Mouse (Mus musculus) kidney, postnatal 36 days (tissue): ENCODE data around the gene Ccdc169.

Source experiments
- DNase-seq, 2 experiments: peaks; one replicate each; pipeline ENCODE4 v3.0.0; 2021 to 2022; ENCODE audit warnings: mixed read lengths in 2 of 2

Gene Ccdc169

GRCm38 (mm10) chr3:55122336-55122870 lies 14.7 kb upstream of the Ccdc169 start:
- DNase-seq, result no peak

- no peak for DNase-seq
Measured at GRCm38 (mm10) chr3:55123064-55123463, 14.1 kb upstream of the Ccdc169 start.

- DNase-seq, result no peak
Measured at GRCm38 (mm10) chr3:55129181-55129692, 7.9 kb upstream of the Ccdc169 start.

- no peak for DNase-seq
Measured at GRCm38 (mm10) chr3:55131576-55132233, 5.4 kb upstream of the Ccdc169 start.

GRCm38 (mm10) chr3:55139837-55140236 lies 2.7 kb downstream of the Ccdc169 start:
- DNase-seq, result no peak

- DNase-seq, result no peak
Measured at GRCm38 (mm10) chr3:55141401-55141800, 4.3 kb downstream of the Ccdc169 start.

GRCm38 (mm10) chr3:55144916-55145315 lies 7.8 kb downstream of the Ccdc169 start:
- DNase-seq, result no peak

- DNase-seq, result no peak
Measured at GRCm38 (mm10) chr3:55146441-55146840, 9.3 kb downstream of the Ccdc169 start.

GRCm38 (mm10) chr3:55147156-55147555 lies 10.0 kb downstream of the Ccdc169 start:
- no peak for DNase-seq

- DNase-seq, result no peak
Measured at GRCm38 (mm10) chr3:55148091-55148490, 11.0 kb downstream of the Ccdc169 start.

GRCm38 (mm10) chr3:55151656-55152433 lies 14.7 kb downstream of the Ccdc169 start:
- DNase-seq, result peak; percentile 45 to 84

GRCm38 (mm10) chr3:55152673-55153334 lies 15.7 kb downstream of the Ccdc169 start:
- peak in 1 of 2 experiments; percentile 31 for DNase-seq

- DNase-seq, result no peak
Measured at GRCm38 (mm10) chr3:55154163-55154562, 17.0 kb downstream of the Ccdc169 start.

- no peak for DNase-seq
Measured at GRCm38 (mm10) chr3:55157413-55157812, 20.3 kb downstream of the Ccdc169 start.

GRCm38 (mm10) chr3:55161144-55161543 lies 24.0 kb downstream of the Ccdc169 start:
- DNase-seq, result no peak

GRCm38 (mm10) chr3:55163510-55163909 lies 26.4 kb downstream of the Ccdc169 start:
- no peak for DNase-seq

GRCm38 (mm10) chr3:55172478-55172877 lies 35.3 kb downstream of the Ccdc169 start:
- DNase-seq, result no peak

- DNase-seq, result no peak
Measured at GRCm38 (mm10) chr3:55177271-55177670, 40.1 kb downstream of the Ccdc169 start.

GRCm38 (mm10) chr3:55181766-55182165 lies 44.6 kb downstream of the Ccdc169 start, which contains the start of gene Sohlh2:
TSS of gene Sohlh2 (plus strand) at chr3:55182028.
- no peak for DNase-seq

- no peak for DNase-seq
Measured at GRCm38 (mm10) chr3:55191668-55192067, 54.5 kb downstream of the Ccdc169 start.

GRCm38 (mm10) chr3:55193351-55193750 lies 56.2 kb downstream of the Ccdc169 start:
- no peak for DNase-seq

- DNase-seq, result no peak
Measured at GRCm38 (mm10) chr3:55194792-55195191, 57.7 kb downstream of the Ccdc169 start.
